In genomic region chr12:55016339-55017118, GRCm38 (mm10) we compare ENCODE assay signal across 22 mouse cellular contexts. TPM values are rescaled to one million over a fixed set of nuclear protein-coding genes. Genes with fewer than 3 reads are reported as not detected.
DNase-seq lines count a peak whose midpoint lies in the region; ATAC-seq and TF ChIP-seq lines count a peak whose summit lies in the region.
"Had no signal": no experiment of that assay in that cellular context is flagged by ENCODE, and none has a peak within 500 bp of the region (broad histone marks: within the 10 kb centered on the region; RNA-seq: fewer than 3 reads in every experiment).

No protein-coding gene starts in this region.

- WGBS in spleen, adult 2 months = 28% methylated on average over 8 of the region's 8 CpGs
- 64% methylated on average over 8 of the region's 8 CpGs for WGBS in limb, embryonic 12.5 days

- TF ChIP-seq CTCF in spleen, adult 2 months (IDR thresholded peaks at IDR 0.05; ENCODE audit: extremely low read depth, insufficient read depth, insufficient read length, insufficient replicate concordance) = no peak

- peak in 1 of 2 experiments; percentile 22 for DNase-seq in spleen, adult 2 months (ENCODE audit: low read depth in 1 of 2, low spot score in 2 of 2)
- DNase-seq in spleen, postnatal 14 days (ENCODE audit: low spot score in 2 of 2) = no peak
- no peak for DNase-seq in right cerebral cortex, adult 18-20 months
- DNase-seq in cerebellum, adult 11 months = no peak
- DNase-seq in ovary, postnatal 14 days (ENCODE audit: low spot score) = no peak
- DNase-seq: adrenal gland, adult 8-10 months; cerebellum, postnatal 25 days; gastrocnemius, postnatal 36 days; kidney, adult 2 months; thymus, postnatal 14 days had no signal

- H3K9ac ChIP-seq in limb, embryonic 12.5 days (replicated peaks) = no peak overlapping the region
- H3K9ac ChIP-seq: hindbrain, embryonic 12.5 days; midbrain, embryonic 13.5 days had no signal

- ATAC-seq in activated CD4-positive, CD25-positive, alpha-beta regulatory T cell, adult 4 months = peak; percentile 88
- no peak for ATAC-seq in limb, embryonic 12.5 days (ENCODE audit: insufficient number of reproducible peaks, insufficient read depth, low FRiP score, low TSS enrichment, low read depth)
- no peak for ATAC-seq in cerebellum, adult (ENCODE audit: insufficient number of reproducible peaks, low FRiP score, low TSS enrichment)
- ATAC-seq: lung, postnatal 0 days; midbrain, embryonic 13.5 days had no signal

- H3K4me3 ChIP-seq in spleen, adult 2 months (ENCODE audit: extremely low read depth, insufficient read depth, insufficient read length) = no peak overlapping the region
- no peak overlapping the region for H3K4me3 ChIP-seq in limb, embryonic 12.5 days (replicated peaks)
- H3K4me3 ChIP-seq: forebrain, embryonic 10.5 days; hindbrain, embryonic 12.5 days; midbrain, embryonic 13.5 days had no signal

- H3K27me3 ChIP-seq in spleen, adult 2 months (ENCODE audit: control insufficient read depth, insufficient read depth, low read length) = no peaks in the 10 kb centered on the region
- no peaks in the 10 kb centered on the region for H3K27me3 ChIP-seq in limb, embryonic 12.5 days
- H3K27me3 ChIP-seq: hindbrain, embryonic 12.5 days; midbrain, embryonic 13.5 days had no signal

- peak overlapping the region; percentile 85 for H3K27ac ChIP-seq in spleen, adult 2 months (ENCODE audit: insufficient read depth, low read length)
- 0 out of 2 replicates have a peak overlapping the region, but pooled peaks have one; percentile 4 for H3K27ac ChIP-seq in limb, embryonic 12.5 days
- H3K27ac ChIP-seq: forebrain, embryonic 10.5 days; hindbrain, embryonic 12.5 days; midbrain, embryonic 13.5 days had no signal

- H3K36me3 ChIP-seq in spleen, adult 2 months (ENCODE audit: control insufficient read depth, insufficient read depth, low read length) = no peaks in the 10 kb centered on the region
- H3K36me3 ChIP-seq in limb, embryonic 12.5 days = no peaks in the 10 kb centered on the region
- H3K36me3 ChIP-seq: forebrain, embryonic 10.5 days; hindbrain, embryonic 12.5 days; midbrain, embryonic 13.5 days had no signal

- no peak; the same call in 1 of the 2 replicates for TF ChIP-seq POLR2A in spleen, adult 2 months (IDR thresholded peaks at IDR 0.05; ENCODE audit: low read depth, low read length)

- peaks cover 20% of the 10 kb centered on the region for H3K4me1 ChIP-seq in spleen, adult 2 months (ENCODE audit: control insufficient read depth, insufficient read depth, insufficient read length)
- H3K4me1 ChIP-seq in limb, embryonic 12.5 days (replicated peaks) = peaks cover 11% of the 10 kb centered on the region; the same call in 1 of the 2 replicates
- H3K4me1 ChIP-seq: hindbrain, embryonic 12.5 days; midbrain, embryonic 13.5 days had no signal

- H3K9me3 ChIP-seq in limb, embryonic 12.5 days = no peaks in the 10 kb centered on the region
- H3K9me3 ChIP-seq: forebrain, embryonic 10.5 days; hindbrain, embryonic 12.5 days; midbrain, embryonic 13.5 days had no signal

- no peak overlapping the region for H3K4me2 ChIP-seq in limb, embryonic 12.5 days
- H3K4me2 ChIP-seq: hindbrain, embryonic 12.5 days; liver, embryonic 11.5 days; midbrain, embryonic 13.5 days had no signal

RNA-seq across cellular contexts. Expression of gene Baz1a, which starts 2.4 kb away (rescaled TPM):
- polyA plus RNA-seq in spleen, adult 2 months (2012; rRNA removed) = 8.1 and 8.2 TPM in 2 replicates
- polyA plus RNA-seq in activated CD4-positive, CD25-positive, alpha-beta regulatory T cell, adult 4 months (2017; shearing (Covaris generic)) = 10 to 100 TPM; 32.7 to 38.6 TPM
- polyA plus RNA-seq in limb, embryonic 12.5 days (2016; fragmentation: Nextera tagmentation; extraction: Ambion mirVana) = 30.6 and 33.9 TPM in 2 replicates

RNA-seq across cellular contexts. Expression of gene Gm20403, which starts 30.2 kb away (rescaled TPM):
- polyA plus RNA-seq in spleen, adult 2 months (2012; rRNA removed) = not detected in 2 replicates
- polyA plus RNA-seq in activated CD4-positive, CD25-positive, alpha-beta regulatory T cell, adult 4 months (2017; shearing (Covaris generic)) = not detected
- polyA plus RNA-seq in limb, embryonic 12.5 days (2016; fragmentation: Nextera tagmentation; extraction: Ambion mirVana) = not detected in 2 replicates
- polyA plus RNA-seq: embryonic facial prominence, embryonic 11.5 days; forebrain, embryonic 10.5 days; frontal cortex, adult 2 months; heart, embryonic 14.5 days; hindbrain, embryonic 12.5 days; kidney, adult 2 months; liver, embryonic 11.5 days; lung, postnatal 0 days; midbrain, embryonic 13.5 days; neural tube, embryonic 11.5 days had no signal
